Mouse (Mus musculus) hindbrain, embryonic 10.5 days (tissue): ENCODE measurements around the gene Adam34. TPM values are rescaled to one million over a fixed set of nuclear protein-coding genes. Genes with fewer than 3 reads are reported as not detected.
"Not testable (repeated sequence)": the region's sequence is repeated elsewhere in the genome, so short reads cannot be mapped to it uniquely, and the experiment has no call there.

Experiments used
- DNase-seq: peaks from one replicate; pipeline ENCODE4 v3.0.0-alpha.2; 2017; ENCODE audit warnings: low spot score
- H3K27ac ChIP-seq: fragments of 300-500 bp; sonication (generic); 2 replicates; pipeline ENCODE4 v1.5.1; 2016; ENCODE audit warnings: mild to moderate bottlenecking, moderate library complexity
- H3K27me3 ChIP-seq: fragments of 300-500 bp; sonication (generic); 2 replicates; pipeline ENCODE4 v1.6.1; 2016; ENCODE audit warnings: mild to moderate bottlenecking; ENCODE audit not compliant: poor library complexity, insufficient read depth, severe bottlenecking
- H3K36me3 ChIP-seq: fragments of 300-500 bp; sonication (generic); 2 replicates; pipeline ENCODE4 v1.6.1; 2016; ENCODE audit warnings: mild to moderate bottlenecking, moderate library complexity
- H3K4me1 ChIP-seq: fragments of 300-500 bp; sonication (generic); replicated peaks from 2 replicates; pipeline ENCODE4 v1.6.1; 2016; ENCODE audit warnings: mild to moderate bottlenecking
- H3K4me3 ChIP-seq: fragments of 300-500 bp; sonication (generic); 2 replicates; pipeline ENCODE4 v1.5.1; 2016; ENCODE audit warnings: mild to moderate bottlenecking, moderate library complexity
- H3K9me3 ChIP-seq: fragments of 300-500 bp; sonication (generic); 2 replicates; pipeline ENCODE4 v1.6.1; 2016; ENCODE audit warnings: mild to moderate bottlenecking, moderate library complexity
- WGBS: fragments of 180-500 bp; shearing (Covaris S2); methylation state at CpG from one replicate; pipeline ENCODE4 v1.1.7; 2016; 5-methylcytosine and 5-hydroxymethylcytosine counted together
- polyA plus RNA-seq: library from polyadenylated mRNA; unstranded; fragments of >200 nt; fragmentation: Nextera tagmentation; extraction: Ambion mirVana; gene quantifications from 2 replicates; pipeline ENCODE4 v1.2.1, GENCODE M21; 2016

The Adam34 gene
- not detected in 2 replicates for polyA plus RNA-seq

- no peaks in the 10 kb centered on the region for H3K36me3 ChIP-seq
- no peak within 1 kb of the TSS for H3K4me3 ChIP-seq
- no peak for DNase-seq
- H3K27me3 ChIP-seq: no peaks in the 10 kb centered on the region
- no peaks in the 10 kb centered on the region for H3K4me1 ChIP-seq
- no peaks in the 10 kb centered on the region for H3K9me3 ChIP-seq
- no peak within 1 kb of the TSS for H3K27ac ChIP-seq
These were observed at the start of gene Adam34 for GRCm38 (mm10) chr8:43709949-43710348. Adam34 (minus strand) TSS chr8:43710049.

- no peak for DNase-seq
- Histone ChIP-seq H3K4me3 (no peak within 1 kb of the TSS), H3K9me3 (no peaks in the 10 kb centered on the region), H3K36me3 (no peaks in the 10 kb centered on the region), H3K27ac (no peak within 1 kb of the TSS), H3K4me1 (no peaks in the 10 kb centered on the region), H3K27me3 (no peaks in the 10 kb centered on the region)
- 92% methylated on average over 3 of the region's 3 CpGs for WGBS
These were observed 82.7 kb downstream of the Adam34 start, which contains the start of gene Gm5346 for GRCm38 (mm10) chr8:43627176-43627575. Gm5346 (minus strand) TSS chr8:43627276.

GRCm38 (mm10) chr8:43616046-43616445 is 93.8 kb downstream of the Adam34 start:
- Histone ChIP-seq H3K27me3 (no peaks in the 10 kb centered on the region), H3K4me3 (no peak overlapping the region), H3K4me1 (no peaks in the 10 kb centered on the region), H3K9me3 (no peaks in the 10 kb centered on the region), H3K36me3 (no peaks in the 10 kb centered on the region), H3K27ac (no peak overlapping the region)
- DNase-seq: no peak
- 87% methylated on average over 1 of the region's 1 CpGs for WGBS

- not testable (repeated sequence) for H3K36me3 ChIP-seq, H3K4me1 ChIP-seq, H3K9me3 ChIP-seq, H3K4me3 ChIP-seq, DNase-seq, H3K27ac ChIP-seq, H3K27me3 ChIP-seq
- 83% methylated on average over 13 of the region's 13 CpGs for WGBS
These were observed 106.2 kb downstream of the Adam34 start for GRCm38 (mm10) chr8:43603657-43604056.

- 94% methylated on average over 15 of the region's 15 CpGs for WGBS
- H3K4me1 ChIP-seq, H3K27ac ChIP-seq, H3K9me3 ChIP-seq, H3K4me3 ChIP-seq, H3K27me3 ChIP-seq, DNase-seq, H3K36me3 ChIP-seq: not testable (repeated sequence)
These were observed 106.7 kb downstream of the Adam34 start for GRCm38 (mm10) chr8:43603166-43603565.

Other genes with a start within 250 kb of the Adam34 start
- not detected in 2 replicates for gene Adam26b, start 181.9 kb downstream of the Adam34 start, polyA plus RNA-seq
- gene Adam26a, start 133.3 kb downstream of the Adam34 start, polyA plus RNA-seq: not detected in 2 replicates
- gene Gm5346, start 82.8 kb downstream of the Adam34 start, polyA plus RNA-seq: not detected in 2 replicates